Mouse (Mus musculus) adrenal gland, adult (tissue): ENCODE measurements around the gene Parva.
A peak's percentile ranks its signal among the peaks of the same experiment; 100 is the strongest.

Source experiments
- DNase-seq, 2 experiments: peaks; one replicate each; pipeline ENCODE4 v3.0.0; 2022 to 2023; ENCODE audit warnings: low spot score in 1 of 2; ENCODE audit not compliant: inconsistent age in 2 of 2

The Parva gene

DNA sequence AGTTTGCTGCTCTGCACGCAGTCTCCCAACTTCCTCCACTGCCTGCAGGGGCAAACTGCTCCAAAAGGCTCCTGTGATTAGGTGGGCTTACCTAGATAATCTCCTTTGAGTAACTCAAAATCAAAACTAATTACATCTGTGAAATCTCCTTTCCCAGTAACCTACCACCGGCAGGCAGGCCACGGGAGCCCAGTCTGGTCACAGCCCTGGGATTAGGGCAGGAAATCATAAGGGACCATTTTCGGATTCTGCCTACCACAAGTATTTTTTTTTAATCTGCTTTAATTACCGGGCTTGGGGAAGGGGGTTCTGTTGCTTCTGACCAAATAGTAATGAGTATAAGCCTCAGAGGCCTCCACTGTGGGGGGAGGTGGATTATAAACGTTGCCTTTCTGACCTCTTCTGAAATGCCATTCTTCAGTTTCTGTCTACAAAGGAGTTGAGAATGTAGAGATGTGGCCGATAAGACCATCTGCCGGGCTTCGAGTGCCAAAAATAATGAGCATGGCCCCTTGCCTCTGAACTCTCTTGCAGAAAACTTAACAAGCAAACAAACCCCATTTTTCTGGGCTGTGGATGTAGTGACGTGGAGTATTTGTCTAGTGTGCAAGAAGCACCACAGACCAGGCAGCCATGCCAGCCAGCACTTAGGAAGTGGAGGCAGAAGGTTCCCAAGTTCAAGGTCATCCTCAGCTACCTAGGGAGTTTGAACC, 83.2 kb downstream of the Parva start:
- no peak for DNase-seq

DNA sequence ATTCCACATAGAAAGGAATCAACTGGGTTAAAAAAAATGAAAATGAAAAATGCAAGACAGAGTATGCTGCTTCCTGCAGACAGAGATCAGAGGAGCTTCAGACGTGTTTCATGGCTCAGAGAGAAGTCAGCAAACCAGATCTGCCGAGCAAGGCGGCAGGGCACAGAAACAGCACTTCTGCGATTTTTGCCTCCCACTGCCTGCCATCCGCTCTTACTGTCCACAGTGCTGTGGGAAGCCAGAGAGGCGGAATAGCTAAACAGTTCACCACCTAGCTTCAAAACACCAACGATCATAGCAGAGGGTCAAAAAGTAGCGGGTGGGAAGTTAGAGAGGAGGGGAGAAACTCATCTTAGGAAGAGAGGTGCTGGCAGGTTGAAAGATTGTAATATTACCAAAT, 84.0 kb downstream of the Parva start:
- no peak for DNase-seq

- DNase-seq = no peak
Measured at GRCm38 (mm10) chr7:112512257-112512656, 85.0 kb downstream of the Parva start.

DNA sequence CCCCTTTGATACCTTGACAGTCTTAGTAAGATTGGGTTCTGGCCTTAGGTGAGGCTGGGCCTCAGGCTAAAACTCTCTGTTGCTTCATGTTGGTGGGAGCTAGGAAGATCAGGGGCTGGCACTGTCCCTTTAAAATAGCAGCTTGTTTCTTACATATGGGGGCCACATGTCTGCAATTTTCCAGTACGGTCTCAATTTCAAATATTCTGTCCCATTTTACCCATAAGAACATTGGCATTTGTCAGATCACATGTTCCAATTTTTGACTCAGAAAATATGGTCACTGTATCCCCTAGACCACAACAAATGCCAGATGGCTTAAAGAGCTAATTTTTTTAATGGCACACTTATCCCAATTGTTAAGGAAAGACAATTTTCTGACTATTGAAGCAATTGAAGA, 85.6 kb downstream of the Parva start:
- DNase-seq = no peak

DNA sequence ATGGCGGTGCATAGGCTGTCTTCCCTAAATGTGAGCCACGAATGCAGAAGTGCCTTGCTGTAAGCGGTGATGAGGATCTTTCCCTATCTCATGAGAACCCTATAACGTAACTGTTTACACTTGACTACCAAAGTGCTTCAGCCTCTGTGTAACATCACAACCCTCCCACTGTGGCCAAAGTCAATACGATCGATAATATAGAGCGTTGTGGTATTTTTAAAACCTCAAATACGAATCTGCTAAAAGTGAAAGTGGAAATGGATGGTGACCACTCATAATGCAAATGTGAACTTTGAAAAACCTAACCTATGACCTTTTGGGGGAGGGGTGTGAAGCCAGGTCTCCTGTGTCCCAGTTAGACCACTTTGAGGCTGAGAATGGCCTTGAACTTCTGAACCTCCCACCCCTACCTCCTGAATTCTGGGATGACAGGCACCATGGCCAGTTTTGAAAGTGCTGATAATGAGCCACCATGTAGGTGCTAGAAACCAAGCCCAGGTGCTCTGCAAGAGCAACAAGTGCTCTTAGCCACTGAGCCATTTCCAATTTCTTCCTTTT, 87.4 kb downstream of the Parva start:
- no peak for DNase-seq

DNA sequence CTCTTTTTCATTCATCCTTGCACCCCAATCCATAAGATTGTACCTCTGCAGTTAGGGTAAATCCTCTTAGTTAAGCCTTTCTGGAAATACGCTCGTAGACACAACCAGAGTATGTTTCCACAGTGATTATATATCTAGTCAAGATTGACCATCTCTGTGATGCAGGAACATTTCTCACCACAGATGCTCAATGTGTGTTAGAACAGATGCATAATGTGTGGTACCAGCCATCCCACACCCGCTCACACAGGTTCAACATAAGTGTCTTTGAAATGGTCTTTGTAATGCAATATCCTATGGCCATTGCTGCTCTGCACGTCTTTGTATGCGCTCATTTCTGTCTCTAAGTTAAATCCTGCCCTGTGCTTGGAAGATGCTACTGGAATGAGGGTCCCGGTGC, 98.2 kb downstream of the Parva start:
- DNase-seq = no peak

GRCm38 (mm10) chr7:112526226-112526625, 98.9 kb downstream of the Parva start:
- no peak for DNase-seq

GRCm38 (mm10) chr7:112527230-112527629, 99.9 kb downstream of the Parva start:
- DNase-seq = peak in 1 of 2 experiments; percentile 45

GRCm38 (mm10) chr7:112528059-112528458, 100.8 kb downstream of the Parva start:
- no peak for DNase-seq

GRCm38 (mm10) chr7:112528582-112529360, 101.5 kb downstream of the Parva start:
- peak; percentile 34 to 72 for DNase-seq

GRCm38 (mm10) chr7:112530924-112531323, 103.6 kb downstream of the Parva start:
- peak in 1 of 2 experiments; percentile 30 for DNase-seq

DNA sequence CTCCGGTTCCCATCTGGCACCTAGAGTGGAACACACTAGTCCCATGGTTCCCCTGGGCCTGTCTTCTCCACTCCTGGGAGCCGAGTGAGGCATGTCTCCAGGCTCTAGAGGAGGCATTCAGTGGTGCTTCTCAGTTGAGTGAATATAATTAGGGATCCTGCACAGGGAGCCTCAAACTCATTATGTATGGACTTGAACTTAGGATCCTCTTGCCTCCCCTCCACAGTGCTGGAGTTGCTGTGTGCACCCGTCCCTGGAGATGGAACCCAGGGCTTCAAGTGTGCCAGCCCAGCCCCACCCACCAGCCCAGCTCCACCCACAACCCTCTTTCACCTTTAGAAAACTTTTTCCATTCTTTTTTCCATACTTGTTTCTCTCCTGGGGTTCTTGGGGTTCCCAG, 106.8 kb downstream of the Parva start:
- no peak for DNase-seq

GRCm38 (mm10) chr7:112535408-112535921, 108.2 kb downstream of the Parva start:
- DNase-seq = peak; percentile 21 to 57

- no peak for DNase-seq
Measured at GRCm38 (mm10) chr7:112549136-112549535, 121.8 kb downstream of the Parva start.

- DNase-seq = peak; percentile 24 to 48
Measured at GRCm38 (mm10) chr7:112561504-112561903, 134.2 kb downstream of the Parva start.

DNA sequence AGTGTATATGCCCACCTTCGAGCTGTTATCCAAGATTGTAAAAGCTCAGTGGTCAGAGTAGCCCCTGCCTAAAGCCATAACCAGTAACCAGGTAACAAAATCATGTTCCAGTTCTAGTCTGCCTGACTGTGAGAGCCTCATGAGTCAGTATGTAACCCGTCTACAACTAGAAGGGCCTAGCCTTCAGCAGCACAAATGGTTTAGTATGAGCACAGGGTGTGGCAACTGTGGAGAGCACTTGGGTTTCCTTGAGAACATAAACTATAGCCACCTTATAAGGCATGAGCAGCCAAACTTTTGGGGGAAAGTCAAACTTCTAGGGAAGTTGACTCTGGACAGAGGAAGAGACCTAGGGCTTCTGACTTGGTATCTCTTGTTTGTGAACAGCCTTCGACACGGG, 139.7 kb downstream of the Parva start:
- no peak for DNase-seq

GRCm38 (mm10) chr7:112568961-112569360, 141.7 kb downstream of the Parva start:
- peak in 1 of 2 experiments; percentile 45 for DNase-seq

GRCm38 (mm10) chr7:112581621-112582020, 154.3 kb downstream of the Parva start:
- DNase-seq = peak in 1 of 2 experiments; percentile 72

GRCm38 (mm10) chr7:112582882-112583405, 155.6 kb downstream of the Parva start:
- DNase-seq = peak in 1 of 2 experiments; percentile 63

GRCm38 (mm10) chr7:112587449-112587848, 160.1 kb downstream of the Parva start:
- no peak for DNase-seq

DNA sequence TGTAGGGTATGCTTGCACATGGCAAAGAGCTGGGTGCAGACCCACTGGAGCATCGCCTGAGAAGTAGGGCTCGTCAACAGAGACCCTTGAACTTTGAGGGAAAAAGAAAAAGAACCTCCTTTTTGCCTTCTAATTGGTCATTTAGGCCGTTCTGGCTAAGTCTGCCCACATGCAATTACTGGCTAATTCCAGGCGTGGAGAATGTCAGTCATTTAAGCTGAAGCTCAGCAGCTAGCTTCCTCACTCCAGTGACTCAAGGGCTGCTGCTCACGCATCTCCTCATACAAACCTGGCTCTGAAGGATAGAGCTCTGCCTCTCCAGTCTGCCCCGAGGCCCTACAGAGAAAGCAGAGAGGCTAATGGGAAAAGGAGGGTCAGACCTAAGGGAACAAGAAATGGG, 162.2 kb downstream of the Parva start:
- DNase-seq = no peak
